Mouse (Mus musculus) liver, embryonic 16.5 days (tissue): ENCODE data around the gene Lsmem1. TPM values are rescaled to one million over a fixed set of nuclear protein-coding genes. Genes with fewer than 3 reads are reported as not detected.

Source experiments
- ATAC-seq: fragments of 200-750 bp; cut with Nextera tagmentation; 2 replicates; pipeline ENCODE4 v1.8.0; 2017; ENCODE audit warnings: low read depth, mild to moderate bottlenecking, moderate number of reproducible peaks, moderate library complexity
- H3K27ac ChIP-seq: fragments of 300-500 bp; sonication (generic); 2 replicates; pipeline ENCODE4 v1.5.1; 2014; ENCODE audit warnings: mild to moderate bottlenecking, low read length
- H3K27me3 ChIP-seq: fragments of 300-500 bp; sonication (generic); 2 replicates; pipeline ENCODE4 v1.6.1; 2014; ENCODE audit warnings: low read depth, low read length, mixed read lengths; ENCODE audit not compliant: control insufficient read depth, insufficient read depth
- H3K36me3 ChIP-seq: fragments of 300-500 bp; sonication (generic); 2 replicates; pipeline ENCODE4 v1.6.1; 2014; ENCODE audit warnings: mild to moderate bottlenecking; ENCODE audit not compliant: control insufficient read depth, insufficient read depth
- H3K4me1 ChIP-seq: fragments of 300-500 bp; sonication (generic); 2 replicates; pipeline ENCODE4 v1.6.1; 2014; ENCODE audit warnings: low read depth, low read length, mixed read lengths; ENCODE audit not compliant: control insufficient read depth
- H3K4me2 ChIP-seq: fragments of 300-500 bp; sonication (generic); 2 replicates; pipeline ENCODE4 v1.6.1; 2014; ENCODE audit warnings: low read depth, low read length, mixed read lengths
- H3K4me3 ChIP-seq: fragments of 300-500 bp; sonication (generic); 2 replicates; pipeline ENCODE4 v1.5.1; 2014; ENCODE audit warnings: low read depth, mild to moderate bottlenecking, low read length
- H3K9ac ChIP-seq: fragments of 300-500 bp; sonication (generic); 2 replicates; pipeline ENCODE4 v1.6.1; 2014; ENCODE audit warnings: low read depth, low read length
- H3K9me3 ChIP-seq: fragments of 300-500 bp; sonication (generic); replicated peaks from 2 replicates; pipeline ENCODE4 v1.6.1; 2016; ENCODE audit warnings: low read length; ENCODE audit not compliant: control insufficient read depth
- WGBS: fragments of 180-500 bp; shearing (Covaris S2); extraction: QIAGEN DNeasy Blood & Tissue Kit; methylation state at CpG from one replicate; pipeline ENCODE4 v1.1.7; 2014; ENCODE audit not compliant: insufficient replicate concordance; 5-methylcytosine and 5-hydroxymethylcytosine counted together
- polyA plus RNA-seq: library from polyadenylated mRNA; unstranded; fragments of >200 nt; fragmentation: Nextera tagmentation; extraction: Ambion mirVana; gene quantifications from 2 replicates; pipeline ENCODE4 v1.2.1, GENCODE M21; 2015

Lsmem1 gene
- polyA plus RNA-seq, 1 experiment from 2014 or later, result 0.12 TPM

- H3K4me3 ChIP-seq, result no peak overlapping the region
- H3K9me3 ChIP-seq, result no peaks in the 10 kb centered on the region
- H3K36me3 ChIP-seq, result no peaks in the 10 kb centered on the region
- H3K9ac ChIP-seq, result no peak overlapping the region
- H3K4me1 ChIP-seq, result no peaks in the 10 kb centered on the region
- no peak for ATAC-seq
- H3K4me2 ChIP-seq, result no peak overlapping the region
- H3K27ac ChIP-seq, result no peak overlapping the region
- no peaks in the 10 kb centered on the region for H3K27me3 ChIP-seq
- WGBS, result 80% methylated on average over 1 of the region's 1 CpGs
Measured at GRCm38 (mm10) chr12:40169675-40170074, 29.6 kb downstream of the Lsmem1 start.

GRCm38 (mm10) chr12:40164621-40165020 is 34.7 kb downstream of the Lsmem1 start:
- Histone ChIP-seq H3K4me1 (no peaks in the 10 kb centered on the region), H3K4me3 (no peak overlapping the region), H3K4me2 (no peak overlapping the region), H3K27ac (no peak overlapping the region), H3K27me3 (no peaks in the 10 kb centered on the region), H3K9me3 (no peaks in the 10 kb centered on the region), H3K9ac (no peak overlapping the region), H3K36me3 (no peaks in the 10 kb centered on the region)
- 7% methylated on average over 2 of the region's 2 CpGs for WGBS
- ATAC-seq, result no peak

- H3K36me3 ChIP-seq, result no peaks in the 10 kb centered on the region
- no peak for ATAC-seq
- no peaks in the 10 kb centered on the region for H3K27me3 ChIP-seq
- 38% methylated on average over 2 of the region's 2 CpGs for WGBS
- no peaks in the 10 kb centered on the region for H3K4me1 ChIP-seq
- H3K4me2 ChIP-seq, result no peak overlapping the region
- H3K9me3 ChIP-seq, result no peaks in the 10 kb centered on the region
- H3K9ac ChIP-seq, result no peak overlapping the region
- H3K4me3 ChIP-seq, result no peak overlapping the region
- no peak overlapping the region for H3K27ac ChIP-seq
Measured at GRCm38 (mm10) chr12:40160777-40161176, 38.5 kb downstream of the Lsmem1 start.

- H3K4me2 ChIP-seq, result no peak overlapping the region
- H3K4me1 ChIP-seq, result no peaks in the 10 kb centered on the region
- no peaks in the 10 kb centered on the region for H3K27me3 ChIP-seq
- no peak overlapping the region for H3K4me3 ChIP-seq
- no peak overlapping the region for H3K27ac ChIP-seq
- no peak overlapping the region for H3K9ac ChIP-seq
- H3K36me3 ChIP-seq, result no peaks in the 10 kb centered on the region
- 46% methylated on average over 6 of the region's 6 CpGs for WGBS
- no peak for ATAC-seq
- H3K9me3 ChIP-seq, result no peaks in the 10 kb centered on the region
Measured at GRCm38 (mm10) chr12:40154188-40154587, 45.1 kb downstream of the Lsmem1 start.

GRCm38 (mm10) chr12:40152353-40153069 is 46.8 kb downstream of the Lsmem1 start:
- ATAC-seq, result no peak
- no peak overlapping the region for H3K4me3 ChIP-seq
- no peak overlapping the region for H3K27ac ChIP-seq
- H3K27me3 ChIP-seq, result no peaks in the 10 kb centered on the region
- H3K4me1 ChIP-seq, result no peaks in the 10 kb centered on the region
- no peaks in the 10 kb centered on the region for H3K9me3 ChIP-seq
- 33% methylated on average over 8 of the region's 8 CpGs for WGBS
- H3K4me2 ChIP-seq, result no peak overlapping the region
- H3K9ac ChIP-seq, result no peak overlapping the region
- no peaks in the 10 kb centered on the region for H3K36me3 ChIP-seq

- Histone ChIP-seq H3K36me3 (no peaks in the 10 kb centered on the region), H3K4me3 (no peak overlapping the region), H3K27me3 (no peaks in the 10 kb centered on the region), H3K4me1 (no peaks in the 10 kb centered on the region), H3K9me3 (no peaks in the 10 kb centered on the region), H3K27ac (no peak overlapping the region), H3K9ac (no peak overlapping the region), H3K4me2 (no peak overlapping the region)
- no peak for ATAC-seq
- WGBS, result 47% methylated on average over 4 of the region's 4 CpGs
Measured at GRCm38 (mm10) chr12:40147319-40147718, 52.0 kb downstream of the Lsmem1 start.

GRCm38 (mm10) chr12:40146510-40146909 is 52.8 kb downstream of the Lsmem1 start:
- Histone ChIP-seq H3K9ac (no peak overlapping the region), H3K4me2 (no peak overlapping the region), H3K9me3 (no peaks in the 10 kb centered on the region), H3K36me3 (no peaks in the 10 kb centered on the region), H3K4me3 (no peak overlapping the region), H3K27me3 (no peaks in the 10 kb centered on the region), H3K4me1 (no peaks in the 10 kb centered on the region), H3K27ac (no peak overlapping the region)
- ATAC-seq, result no peak
- 44% methylated on average over 5 of the region's 5 CpGs for WGBS

GRCm38 (mm10) chr12:40140706-40141105 is 58.6 kb downstream of the Lsmem1 start:
- H3K4me3 ChIP-seq, result no peak overlapping the region
- no peaks in the 10 kb centered on the region for H3K27me3 ChIP-seq
- no peak for ATAC-seq
- no peak overlapping the region for H3K4me2 ChIP-seq
- no peak overlapping the region for H3K27ac ChIP-seq
- no peaks in the 10 kb centered on the region for H3K36me3 ChIP-seq
- H3K9ac ChIP-seq, result no peak overlapping the region
- H3K4me1 ChIP-seq, result no peaks in the 10 kb centered on the region
- 36% methylated on average over 5 of the region's 5 CpGs for WGBS
- no peaks in the 10 kb centered on the region for H3K9me3 ChIP-seq

- Histone ChIP-seq H3K27ac (no peak overlapping the region), H3K9me3 (no peaks in the 10 kb centered on the region), H3K4me1 (no peaks in the 10 kb centered on the region), H3K4me3 (no peak overlapping the region), H3K9ac (no peak overlapping the region), H3K27me3 (peaks cover under 1% of the 10 kb centered on the region), H3K4me2 (no peak overlapping the region), H3K36me3 (no peaks in the 10 kb centered on the region)
- WGBS, result 67% methylated on average over 8 of the region's 8 CpGs
- ATAC-seq, result no peak
Measured at GRCm38 (mm10) chr12:40139484-40140245, 59.6 kb downstream of the Lsmem1 start.
